Mouse (Mus musculus) small intestine, adult 2 months (tissue): ENCODE data around the gene Hist1h2bp.
"Not testable (repeated sequence)": the region's sequence is repeated elsewhere in the genome, so short reads cannot be mapped to it uniquely, and the experiment has no call there.

Experiments used
- CTCF ChIP-seq: fragments of 200-500 bp; IDR thresholded peaks from 2 replicates; pipeline ENCODE4 v1.5.1; 2012; ENCODE audit warnings: low read depth, mild to moderate bottlenecking, control low read depth, inconsistent platforms, low read length, moderate library complexity, mixed read lengths; ENCODE audit not compliant: insufficient replicate concordance, insufficient read length; ENCODE audit errors: extremely low read depth
- POLR2A ChIP-seq: fragments of 200-500 bp; IDR thresholded peaks from 2 replicates; pipeline ENCODE4 v1.6.1; 2012; ENCODE audit warnings: low read depth, mild to moderate bottlenecking, control low read depth, inconsistent platforms, low read length, moderate library complexity

DNA sequence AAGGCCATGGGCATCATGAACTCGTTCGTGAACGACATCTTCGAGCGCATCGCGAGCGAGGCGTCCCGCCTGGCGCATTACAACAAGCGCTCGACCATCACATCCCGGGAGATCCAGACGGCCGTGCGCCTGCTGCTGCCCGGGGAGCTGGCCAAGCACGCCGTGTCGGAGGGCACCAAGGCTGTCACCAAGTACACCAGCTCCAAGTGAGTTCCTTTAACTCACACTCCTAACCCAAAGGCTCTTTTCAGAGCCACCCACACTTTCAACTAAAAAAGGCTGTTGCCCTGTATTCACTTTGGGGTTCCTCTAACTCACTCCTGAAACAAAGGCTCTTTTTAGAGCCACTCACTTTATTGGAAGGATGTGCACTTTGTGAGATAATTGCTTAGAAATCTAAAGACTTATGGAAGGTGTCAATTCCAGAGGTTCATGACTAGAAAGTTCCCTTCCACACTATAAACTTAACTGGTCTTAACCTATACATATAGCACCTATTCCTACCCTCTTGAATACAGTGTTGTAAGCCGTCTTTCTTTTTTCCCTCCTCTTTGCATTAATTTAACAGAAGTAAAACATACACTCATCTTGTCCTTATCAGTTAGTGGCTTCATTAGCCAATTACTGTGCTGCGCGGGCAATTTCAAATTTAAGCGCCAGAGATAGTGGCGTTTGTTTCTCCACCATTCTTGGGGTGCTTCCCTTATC is 32.8 kb upstream of the Hist1h2bp start:
- TF ChIP-seq CTCF, POLR2A: not testable (repeated sequence)
